Mouse (Mus musculus) megakaryocyte-erythroid progenitor cell, adult 5-6 weeks (primary cell): ENCODE measurements around the gene Zmynd11. TPM values are rescaled to one million over a fixed set of nuclear protein-coding genes. Genes with fewer than 3 reads are reported as not detected.
A peak's percentile ranks its signal among the peaks of the same experiment; 100 is the strongest.
"Not testable (repeated sequence)": the region's sequence is repeated elsewhere in the genome, so short reads cannot be mapped to it uniquely, and the experiment has no call there.

Experiments
- ATAC-seq: replicated peaks from 2 replicates; pipeline ENCODE4 v1.8.0; 2016; ENCODE audit warnings: mild to moderate bottlenecking, inconsistent platforms; ENCODE audit not compliant: severe bottlenecking, poor library complexity, low FRiP score, low TSS enrichment
- total RNA-seq, 2 experiments: library from RNA; stranded (forward) in 1 of 2; stranded (reverse) in 1 of 2; fragments of 200-1000, 215-1000 nt in 1 of 2; fragments of >200 nt in 1 of 2; fragmentation: Nextera tagmentation in 1 of 2; gene quantifications; 2 replicates each; pipeline ENCODE4 v1.2.3; 2014 to 2017

The Zmynd11 gene
- 49.2 and 51.5 TPM in 2 replicates for total RNA-seq (2014; fragmentation: Nextera tagmentation)
- 51.1 and 84.8 TPM in 2 replicates for total RNA-seq (2017)

- peak; percentile 17 for ATAC-seq
Measured at GRCm38 (mm10) chr13:9764646-9765536, at the start of gene Zmynd11. Gene Zmynd11, minus strand, starts transcription at chr13:9765330.

GRCm38 (mm10) chr13:9795889-9796631 is 30.9 kb upstream of the Zmynd11 start:
- no peak for ATAC-seq

GRCm38 (mm10) chr13:9786050-9786449 is 20.9 kb upstream of the Zmynd11 start:
- no peak for ATAC-seq

- no peak for ATAC-seq
Measured at GRCm38 (mm10) chr13:9783717-9784116, 18.6 kb upstream of the Zmynd11 start.

- ATAC-seq: peak; percentile 53; the same call in 1 of the 2 replicates
Measured at GRCm38 (mm10) chr13:9775901-9776300, 10.8 kb upstream of the Zmynd11 start.

- ATAC-seq: no peak
Measured at GRCm38 (mm10) chr13:9774077-9774476, 8.9 kb upstream of the Zmynd11 start.

GRCm38 (mm10) chr13:9767279-9767678 is 2.1 kb upstream of the Zmynd11 start:
- ATAC-seq: no peak

- no peak for ATAC-seq
Measured at GRCm38 (mm10) chr13:9766497-9766896, 1.4 kb upstream of the Zmynd11 start.

- ATAC-seq: no peak
Measured at GRCm38 (mm10) chr13:9765537-9765851, 364 bp upstream of the Zmynd11 start.

GRCm38 (mm10) chr13:9763828-9764645 is 1.1 kb downstream of the Zmynd11 start:
- peak; percentile 12 for ATAC-seq

- ATAC-seq: peak; percentile 69
Measured at GRCm38 (mm10) chr13:9763100-9763827, 1.9 kb downstream of the Zmynd11 start.

- ATAC-seq: peak; percentile 56
Measured at GRCm38 (mm10) chr13:9760057-9760456, 5.1 kb downstream of the Zmynd11 start.

GRCm38 (mm10) chr13:9757842-9758491 is 7.2 kb downstream of the Zmynd11 start:
- no peak for ATAC-seq

- ATAC-seq: no peak
Measured at GRCm38 (mm10) chr13:9753706-9754105, 11.4 kb downstream of the Zmynd11 start.

- ATAC-seq: no peak
Measured at GRCm38 (mm10) chr13:9750320-9750719, 14.8 kb downstream of the Zmynd11 start.

- no peak for ATAC-seq
Measured at GRCm38 (mm10) chr13:9749796-9750195, 15.3 kb downstream of the Zmynd11 start.

GRCm38 (mm10) chr13:9738190-9738589 is 26.9 kb downstream of the Zmynd11 start:
- no peak for ATAC-seq

- ATAC-seq: no peak
Measured at GRCm38 (mm10) chr13:9737024-9737423, 28.1 kb downstream of the Zmynd11 start.

- ATAC-seq: not testable (repeated sequence)
Measured at GRCm38 (mm10) chr13:9732262-9732661, 32.9 kb downstream of the Zmynd11 start.
